In genomic region chr5:129164911-129165584, GRCm38 (mm10) we compare ENCODE assay signal across 11 mouse cellular contexts.
DNase-seq lines count a peak whose midpoint lies in the region; ATAC-seq and TF ChIP-seq lines count a peak whose summit lies in the region.
"Had no signal": no experiment of that assay in that cellular context is flagged by ENCODE, and none has a peak within 500 bp of the region (broad histone marks: within the 10 kb centered on the region; RNA-seq: fewer than 3 reads in every experiment).

No protein-coding gene starts in this region.

- no peak overlapping the region for H3K4me2 ChIP-seq in kidney, embryonic 15.5 days
- H3K4me2 ChIP-seq in embryonic facial prominence, embryonic 15.5 days (replicated peaks): no peak overlapping the region
- H3K4me2 ChIP-seq in myocyte (ENCODE audit: low read depth): peak overlapping the region; percentile 54

- intact Hi-C loops in heart, postnatal 14 days (cut with DNase I): no loop called here

- peak overlapping the region; percentile 90 for H3K27ac ChIP-seq in kidney, embryonic 15.5 days
- peak overlapping the region; percentile 36; the same call in 1 of the 2 replicates for H3K27ac ChIP-seq in embryonic facial prominence, embryonic 15.5 days (replicated peaks)
- H3K27ac ChIP-seq: left cerebral cortex, adult 2 months; macrophage had no signal

- no peak overlapping the region for H3ac ChIP-seq in myocyte (ENCODE audit: control insufficient read depth, insufficient read length)

- peaks cover 58% of the 10 kb centered on the region for H3K4me1 ChIP-seq in kidney, embryonic 15.5 days
- H3K4me1 ChIP-seq in embryonic facial prominence, embryonic 15.5 days: peaks cover 9% of the 10 kb centered on the region; the same call in 1 of the 2 replicates

- H3K9me3 ChIP-seq in kidney, embryonic 15.5 days (replicated peaks): no peaks in the 10 kb centered on the region
- H3K9me3 ChIP-seq in embryonic facial prominence, embryonic 15.5 days (replicated peaks): no peaks in the 10 kb centered on the region

- ATAC-seq in kidney, embryonic 15.5 days (replicated peaks; ENCODE audit: low FRiP score): no peak
- peak; percentile 44; the same call in 1 of the 2 replicates for ATAC-seq in embryonic facial prominence, embryonic 15.5 days (ENCODE audit: insufficient number of reproducible peaks, low FRiP score, low TSS enrichment, low read depth)
- ATAC-seq: activated CD4-positive, CD25-positive, alpha-beta regulatory T cell, adult 4 months had no signal

- no peaks in the 10 kb centered on the region for H3K27me3 ChIP-seq in kidney, embryonic 15.5 days
- H3K27me3 ChIP-seq in embryonic facial prominence, embryonic 15.5 days: no peaks in the 10 kb centered on the region
- H3K27me3 ChIP-seq in myocyte (ENCODE audit: control insufficient read depth, insufficient read depth, insufficient read length): peaks cover 12% of the 10 kb centered on the region

- DNase-seq in kidney, adult 8-10 months: no peak
- DNase-seq in heart, postnatal 14 days: peak; percentile 54 to 57
- DNase-seq in urinary bladder, adult 2 months (ENCODE audit: low spot score): no peak
- no peak for DNase-seq in layer of hippocampus, postnatal 36 days

- no peak overlapping the region for H3K4me3 ChIP-seq in kidney, embryonic 15.5 days (replicated peaks)
- H3K4me3 ChIP-seq in embryonic facial prominence, embryonic 15.5 days (replicated peaks): no peak overlapping the region
- no peak overlapping the region for H3K4me3 ChIP-seq in myocyte
- H3K4me3 ChIP-seq: erythroblast, embryonic 14.5 days; left cerebral cortex, adult 2 months had no signal

- no peak for TF ChIP-seq POLR2A in myocyte (IDR thresholded peaks at IDR 0.05; ENCODE audit: insufficient read length, low read depth)

- 72% methylated on average over 10 of the region's 10 CpGs for WGBS in kidney, embryonic 15.5 days
- WGBS in embryonic facial prominence, embryonic 15.5 days: 69% methylated on average over 10 of the region's 10 CpGs

- H3K9ac ChIP-seq in kidney, embryonic 15.5 days: no peak overlapping the region
- H3K9ac ChIP-seq in embryonic facial prominence, embryonic 15.5 days: no peak overlapping the region

- H3K79me2 ChIP-seq in myocyte (ENCODE audit: control insufficient read depth, insufficient read depth): no peaks in the 10 kb centered on the region

- H3K36me3 ChIP-seq in kidney, embryonic 15.5 days: no peaks in the 10 kb centered on the region
- no peaks in the 10 kb centered on the region for H3K36me3 ChIP-seq in embryonic facial prominence, embryonic 15.5 days
- H3K36me3 ChIP-seq in myocyte (ENCODE audit: control insufficient read depth, insufficient read depth): no peaks in the 10 kb centered on the region

TF ChIP-seq in myocyte, 11 proteins besides CTCF, POLR2A, EP300 and RAD21:
- no peak for TF ChIP-seq E2F4 (IDR thresholded peaks at IDR 0.05; ENCODE audit: insufficient read depth)
- TF ChIP-seq TCF12 (IDR thresholded peaks at IDR 0.05; ENCODE audit: insufficient read depth, poor library complexity, severe bottlenecking): no peak
- TF ChIP-seq TCF3 (IDR thresholded peaks at IDR 0.05; ENCODE audit: insufficient read length, low read depth): no peak
- no peak for TF ChIP-seq SRF (IDR thresholded peaks at IDR 0.05; ENCODE audit: control insufficient read depth, insufficient read length, low read depth)
- no peak for TF ChIP-seq REST (IDR thresholded peaks at IDR 0.05; ENCODE audit: insufficient read depth, insufficient read length)
- no peak for TF ChIP-seq MAX (IDR thresholded peaks at IDR 0.05; ENCODE audit: low read depth)
- TF ChIP-seq MYOD1 (IDR thresholded peaks at IDR 0.05; ENCODE audit: control insufficient read depth in 1 of 3, insufficient read length in 2 of 3, low read depth in 2 of 3): no peak
- TF ChIP-seq USF1 (IDR thresholded peaks at IDR 0.05; ENCODE audit: low read depth): no peak
- no peak for TF ChIP-seq MYOG (IDR thresholded peaks at IDR 0.05; ENCODE audit: control insufficient read depth in 1 of 3, insufficient read depth in 1 of 3, insufficient read length in 2 of 3, low read depth in 2 of 3)
- TF ChIP-seq CEBPB (IDR thresholded peaks at IDR 0.05; ENCODE audit: insufficient read depth, poor library complexity, severe bottlenecking): no peak
- no peak for TF ChIP-seq POLR2AphosphoS2 (IDR thresholded peaks at IDR 0.05; ENCODE audit: insufficient read length, low read depth)

Comparison
In these comparisons a context has a peak if more than half of its experiments do, and no peak if none do; other contexts are left out.
1. DNase-seq: peak in heart, postnatal 14 days (2 of 2); none in kidney, adult 8-10 months (0 of 2), urinary bladder, adult 2 months (single experiment) and layer of hippocampus, postnatal 36 days (0 of 2).